Mouse (Mus musculus) induced T-regulatory cell, adult 2 months (primary cell): ENCODE measurements around the gene Abhd6.
A peak's percentile ranks its signal among the peaks of the same experiment; 100 is the strongest.
"Not testable (repeated sequence)": the region's sequence is repeated elsewhere in the genome, so short reads cannot be mapped to it uniquely, and the experiment has no call there.

Experiments
- DNase-seq: peaks from one replicate; pipeline ENCODE4 v3.0.0-alpha.2; 2012; ENCODE audit warnings: low read depth

Gene Abhd6

GRCm38 (mm10) chr14:7999030-7999429, 3.7 kb upstream of the Abhd6 start:
- DNase-seq = no peak

- DNase-seq = no peak
Measured at GRCm38 (mm10) chr14:7999435-7999834, 3.3 kb upstream of the Abhd6 start.

- DNase-seq = no peak
Measured at GRCm38 (mm10) chr14:8000247-8000646, 2.5 kb upstream of the Abhd6 start.

GRCm38 (mm10) chr14:8000831-8001685, 1.6 kb upstream of the Abhd6 start:
- peak; percentile 27 for DNase-seq

GRCm38 (mm10) chr14:8003093-8003670, 480 bp downstream of the Abhd6 start:
- DNase-seq = no peak

- DNase-seq = peak; percentile 14
Measured at GRCm38 (mm10) chr14:8003727-8004670, 1.3 kb downstream of the Abhd6 start.

GRCm38 (mm10) chr14:8006061-8006460, 3.4 kb downstream of the Abhd6 start:
- DNase-seq = not testable (repeated sequence)

GRCm38 (mm10) chr14:8007084-8007483, 4.4 kb downstream of the Abhd6 start:
- DNase-seq = no peak

GRCm38 (mm10) chr14:8007486-8007885, 4.8 kb downstream of the Abhd6 start:
- DNase-seq = no peak

- no peak for DNase-seq
Measured at GRCm38 (mm10) chr14:8007923-8008322, 5.2 kb downstream of the Abhd6 start.

- DNase-seq = no peak
Measured at GRCm38 (mm10) chr14:8011297-8011696, 8.6 kb downstream of the Abhd6 start.

- DNase-seq = no peak
Measured at GRCm38 (mm10) chr14:8011938-8012337, 9.2 kb downstream of the Abhd6 start.

GRCm38 (mm10) chr14:8015756-8016155, 13.1 kb downstream of the Abhd6 start:
- no peak for DNase-seq

GRCm38 (mm10) chr14:8016276-8016675, 13.6 kb downstream of the Abhd6 start:
- DNase-seq = no peak

- DNase-seq = no peak
Measured at GRCm38 (mm10) chr14:8016951-8017350, 14.2 kb downstream of the Abhd6 start.

- DNase-seq = no peak
Measured at GRCm38 (mm10) chr14:8020011-8020410, 17.3 kb downstream of the Abhd6 start.

- DNase-seq = no peak
Measured at GRCm38 (mm10) chr14:8020546-8020945, 17.8 kb downstream of the Abhd6 start.

- no peak for DNase-seq
Measured at GRCm38 (mm10) chr14:8024469-8024868, 21.8 kb downstream of the Abhd6 start.

- no peak for DNase-seq
Measured at GRCm38 (mm10) chr14:8024936-8025335, 22.2 kb downstream of the Abhd6 start.

GRCm38 (mm10) chr14:8026769-8027531, 24.2 kb downstream of the Abhd6 start:
- DNase-seq = no peak

- no peak for DNase-seq
Measured at GRCm38 (mm10) chr14:8028086-8028485, 25.4 kb downstream of the Abhd6 start.

GRCm38 (mm10) chr14:8029752-8030151, 27.1 kb downstream of the Abhd6 start:
- DNase-seq = no peak
